Mouse (Mus musculus): ENCODE measurements around the gene Grsf1. TPM values are rescaled to one million over a fixed set of nuclear protein-coding genes. Genes with fewer than 3 reads are reported as not detected.

The Grsf1 gene
- polyA plus RNA-seq, 1 experiment = 12.0 TPM

GRCm38 (mm10) chr5:88679341-88679740, 3.4 kb upstream of the Grsf1 start:
- 0 out of 2 replicates have a peak, but pooled peaks cover 1% of the 10 kb centered on the region for H3K27me3 ChIP-seq (ENCODE audit: control insufficient read depth, insufficient read depth, low read length)
- 74% methylated on average over 6 of the region's 6 CpGs for WGBS
- no peaks in the 10 kb centered on the region for H3K36me3 ChIP-seq (ENCODE audit: control insufficient read depth, insufficient read depth, low read length)
- H3K27ac ChIP-seq (ENCODE audit: insufficient read depth, low read length) = no peak overlapping the region
- no peak overlapping the region for H3K4me3 ChIP-seq (ENCODE audit: extremely low read depth, insufficient read depth, insufficient read length)
- no peak for DNase-seq (ENCODE audit: low read depth in 1 of 2, low spot score in 2 of 2)
- H3K4me1 ChIP-seq (ENCODE audit: control insufficient read depth, insufficient read depth, insufficient read length) = no peaks in the 10 kb centered on the region; the same call in 1 of the 2 replicates
- TF ChIP-seq CTCF (IDR thresholded peaks at IDR 0.05; ENCODE audit: extremely low read depth, insufficient read depth, insufficient read length, insufficient replicate concordance) = no peak
- no peak for TF ChIP-seq POLR2A (IDR thresholded peaks at IDR 0.05; ENCODE audit: low read depth, low read length)

- no peak for DNase-seq (ENCODE audit: low read depth in 1 of 2, low spot score in 2 of 2)
- H3K27ac ChIP-seq (ENCODE audit: insufficient read depth, low read length) = no peak overlapping the region
- WGBS = 62% methylated on average over 7 of the region's 7 CpGs
- no peak overlapping the region for H3K4me3 ChIP-seq (ENCODE audit: extremely low read depth, insufficient read depth, insufficient read length)
- 0 out of 2 replicates have a peak, but pooled peaks cover 1% of the 10 kb centered on the region for H3K27me3 ChIP-seq (ENCODE audit: control insufficient read depth, insufficient read depth, low read length)
- H3K4me1 ChIP-seq (ENCODE audit: control insufficient read depth, insufficient read depth, insufficient read length) = no peaks in the 10 kb centered on the region; the same call in 1 of the 2 replicates
- no peaks in the 10 kb centered on the region for H3K36me3 ChIP-seq (ENCODE audit: control insufficient read depth, insufficient read depth, low read length)
- TF ChIP-seq POLR2A (IDR thresholded peaks at IDR 0.05; ENCODE audit: low read depth, low read length) (no peak), CTCF (IDR thresholded peaks at IDR 0.05; ENCODE audit: extremely low read depth, insufficient read depth, insufficient read length, insufficient replicate concordance) (no peak)
Measured at GRCm38 (mm10) chr5:88678929-88679328, 3.0 kb upstream of the Grsf1 start.

DNA sequence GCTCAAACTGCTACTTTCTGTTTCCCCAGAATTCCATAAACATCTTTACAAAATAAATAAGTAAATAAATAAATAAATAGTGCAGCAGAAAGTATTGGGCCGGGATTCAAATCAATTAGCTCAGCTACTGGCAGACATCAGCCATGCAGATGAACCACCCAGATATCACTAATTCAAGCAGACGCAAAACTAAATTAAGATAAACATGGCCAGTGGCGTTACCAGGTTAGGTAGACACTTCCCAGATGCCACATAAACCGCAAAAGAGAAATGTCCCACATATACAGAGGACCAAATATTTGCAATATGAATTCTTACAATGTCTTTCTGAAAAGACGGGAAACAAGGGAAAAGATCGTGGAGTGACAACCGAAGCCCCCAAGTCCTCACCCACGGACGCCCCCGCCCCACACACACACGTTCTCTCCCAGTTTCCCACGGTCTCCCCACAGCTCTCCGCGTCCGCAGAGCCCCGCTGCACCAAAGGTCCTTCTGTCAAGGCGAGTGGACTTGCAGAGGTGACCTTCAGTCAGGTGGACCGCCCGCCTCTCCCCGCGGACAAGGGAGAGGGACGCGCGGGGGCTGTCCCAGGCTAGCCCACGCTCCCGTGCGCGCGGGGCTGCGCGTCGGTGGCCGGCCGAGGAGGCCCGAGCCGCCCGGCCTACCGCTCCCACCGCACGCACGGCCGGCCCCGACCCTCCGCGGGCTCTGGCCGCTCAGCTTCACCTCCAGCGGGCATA, 1.1 kb downstream of the Grsf1 start:
- no peaks in the 10 kb centered on the region for H3K27me3 ChIP-seq (ENCODE audit: control insufficient read depth, insufficient read depth, low read length)
- H3K27ac ChIP-seq (ENCODE audit: insufficient read depth, low read length) = peak overlapping the region; percentile 81; the same call in 1 of the 2 replicates
- WGBS = 2% methylated on average over 47 of the region's 47 CpGs
- no peak for DNase-seq (ENCODE audit: low read depth in 1 of 2, low spot score in 2 of 2)
- H3K36me3 ChIP-seq (ENCODE audit: control insufficient read depth, insufficient read depth, low read length) = peaks cover 7% of the 10 kb centered on the region
- H3K4me3 ChIP-seq (ENCODE audit: extremely low read depth, insufficient read depth, insufficient read length) = peak overlapping the region; percentile 86
- H3K4me1 ChIP-seq (ENCODE audit: control insufficient read depth, insufficient read depth, insufficient read length) = no peaks in the 10 kb centered on the region; the same call in 1 of the 2 replicates
- TF ChIP-seq CTCF (IDR thresholded peaks at IDR 0.05; ENCODE audit: extremely low read depth, insufficient read depth, insufficient read length, insufficient replicate concordance) (no peak), POLR2A (IDR thresholded peaks at IDR 0.05; ENCODE audit: low read depth, low read length) (no peak)

DNA sequence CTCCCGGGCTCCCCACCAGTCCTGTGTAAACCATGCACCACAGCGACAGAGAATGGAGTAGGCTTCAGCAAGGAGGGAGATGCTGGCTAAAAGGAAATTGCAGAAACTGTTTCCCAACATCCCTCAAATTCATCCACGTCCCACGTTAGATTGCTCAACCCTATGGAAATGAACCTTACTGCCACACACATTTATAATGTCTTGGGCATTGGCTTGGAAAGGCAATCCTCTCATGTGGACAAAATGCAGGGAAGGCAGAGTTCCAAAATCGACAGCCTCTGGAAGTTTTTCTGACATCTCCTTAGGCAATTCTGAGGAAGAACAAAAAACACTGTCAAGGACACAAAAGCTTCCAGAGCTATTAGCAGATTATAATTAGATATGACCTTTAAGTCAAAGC, 12.1 kb downstream of the Grsf1 start:
- no peak for DNase-seq (ENCODE audit: low read depth in 1 of 2, low spot score in 2 of 2)
- Histone ChIP-seq H3K36me3 (ENCODE audit: control insufficient read depth, insufficient read depth, low read length) (peaks cover 48% of the 10 kb centered on the region), H3K4me3 (ENCODE audit: extremely low read depth, insufficient read depth, insufficient read length) (no peak overlapping the region), H3K27me3 (ENCODE audit: control insufficient read depth, insufficient read depth, low read length) (no peaks in the 10 kb centered on the region), H3K4me1 (ENCODE audit: control insufficient read depth, insufficient read depth, insufficient read length) (no peaks in the 10 kb centered on the region), H3K27ac (ENCODE audit: insufficient read depth, low read length) (no peak overlapping the region)
- TF ChIP-seq POLR2A (IDR thresholded peaks at IDR 0.05; ENCODE audit: low read depth, low read length) (no peak), CTCF (IDR thresholded peaks at IDR 0.05; ENCODE audit: extremely low read depth, insufficient read depth, insufficient read length, insufficient replicate concordance) (no peak)
- 90% methylated on average over 5 of the region's 5 CpGs for WGBS

- no peaks in the 10 kb centered on the region for H3K4me1 ChIP-seq (ENCODE audit: control insufficient read depth, insufficient read depth, insufficient read length)
- no peak for DNase-seq (ENCODE audit: low read depth in 1 of 2, low spot score in 2 of 2)
- H3K27ac ChIP-seq (ENCODE audit: insufficient read depth, low read length) = no peak overlapping the region
- H3K27me3 ChIP-seq (ENCODE audit: control insufficient read depth, insufficient read depth, low read length) = no peaks in the 10 kb centered on the region
- H3K4me3 ChIP-seq (ENCODE audit: extremely low read depth, insufficient read depth, insufficient read length) = no peak overlapping the region
- WGBS = 97% methylated on average over 3 of the region's 3 CpGs
- H3K36me3 ChIP-seq (ENCODE audit: control insufficient read depth, insufficient read depth, low read length) = peaks cover 47% of the 10 kb centered on the region
- no peak for TF ChIP-seq POLR2A (IDR thresholded peaks at IDR 0.05; ENCODE audit: low read depth, low read length)
- no peak for TF ChIP-seq CTCF (IDR thresholded peaks at IDR 0.05; ENCODE audit: extremely low read depth, insufficient read depth, insufficient read length, insufficient replicate concordance)
Measured at GRCm38 (mm10) chr5:88663151-88663550, 12.8 kb downstream of the Grsf1 start.

GRCm38 (mm10) chr5:88657868-88658267, 18.1 kb downstream of the Grsf1 start:
- TF ChIP-seq POLR2A (IDR thresholded peaks at IDR 0.05; ENCODE audit: low read depth, low read length) = no peak
- no peak for TF ChIP-seq CTCF (IDR thresholded peaks at IDR 0.05; ENCODE audit: extremely low read depth, insufficient read depth, insufficient read length, insufficient replicate concordance)
- 94% methylated on average over 1 of the region's 1 CpGs for WGBS
- Histone ChIP-seq H3K27ac (ENCODE audit: insufficient read depth, low read length) (no peak overlapping the region), H3K36me3 (ENCODE audit: control insufficient read depth, insufficient read depth, low read length) (peaks cover 23% of the 10 kb centered on the region), H3K4me1 (ENCODE audit: control insufficient read depth, insufficient read depth, insufficient read length) (no peaks in the 10 kb centered on the region), H3K4me3 (ENCODE audit: extremely low read depth, insufficient read depth, insufficient read length) (no peak overlapping the region), H3K27me3 (ENCODE audit: control insufficient read depth, insufficient read depth, low read length) (no peaks in the 10 kb centered on the region)
- no peak for DNase-seq (ENCODE audit: low read depth in 1 of 2, low spot score in 2 of 2)

DNA sequence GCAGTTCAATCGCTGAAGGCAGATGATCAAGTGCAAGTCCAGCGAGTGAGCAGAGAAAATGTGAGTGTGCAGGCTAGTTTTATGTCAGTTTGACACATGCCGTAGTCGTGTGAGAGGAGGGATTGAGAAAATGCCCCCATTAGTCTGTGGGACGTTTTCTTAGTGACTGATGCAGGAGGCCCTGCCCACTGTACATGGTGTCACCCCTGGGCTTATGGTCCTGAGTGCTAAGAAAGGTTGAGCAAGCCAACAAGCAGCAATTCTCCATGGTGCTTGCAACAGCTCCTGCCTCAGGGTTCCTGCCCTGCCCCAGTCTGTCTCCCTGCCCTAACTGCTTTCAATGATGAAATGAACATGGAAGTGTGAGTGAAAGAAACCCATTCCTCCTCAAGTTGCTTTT, 23.4 kb downstream of the Grsf1 start:
- Histone ChIP-seq H3K27me3 (ENCODE audit: control insufficient read depth, insufficient read depth, low read length) (no peaks in the 10 kb centered on the region), H3K27ac (ENCODE audit: insufficient read depth, low read length) (no peak overlapping the region), H3K4me1 (ENCODE audit: control insufficient read depth, insufficient read depth, insufficient read length) (no peaks in the 10 kb centered on the region), H3K36me3 (ENCODE audit: control insufficient read depth, insufficient read depth, low read length) (peaks cover 11% of the 10 kb centered on the region), H3K4me3 (ENCODE audit: extremely low read depth, insufficient read depth, insufficient read length) (no peak overlapping the region)
- 82% methylated on average over 5 of the region's 5 CpGs for WGBS
- DNase-seq (ENCODE audit: low read depth in 1 of 2, low spot score in 2 of 2) = no peak
- no peak for TF ChIP-seq POLR2A (IDR thresholded peaks at IDR 0.05; ENCODE audit: low read depth, low read length)
- no peak for TF ChIP-seq CTCF (IDR thresholded peaks at IDR 0.05; ENCODE audit: extremely low read depth, insufficient read depth, insufficient read length, insufficient replicate concordance)
